Mouse (Mus musculus) lung, adult 2 months (tissue): ENCODE measurements around the gene Anapc15. TPM values are rescaled to one million over a fixed set of nuclear protein-coding genes. Genes with fewer than 3 reads are reported as not detected.
"Not testable (repeated sequence)": the region's sequence is repeated elsewhere in the genome, so short reads cannot be mapped to it uniquely, and the experiment has no call there.

Experiments
- DNase-seq: peaks from one replicate; pipeline ENCODE4 v3.0.0; 2022
- H3K4me1 ChIP-seq: fragments of 200-500 bp; 2 replicates; pipeline ENCODE4 v1.6.1; 2011; ENCODE audit warnings: low read length; ENCODE audit not compliant: control insufficient read depth, insufficient read depth
- H3K4me3 ChIP-seq: fragments of 200-500 bp; replicated peaks from 2 replicates; pipeline ENCODE3; 2011; ENCODE audit warnings: low read depth, mild to moderate bottlenecking, control low read depth, low read length; ENCODE audit errors: extremely low read depth
- CTCF ChIP-seq: fragments of 200-500 bp; IDR thresholded peaks from 2 replicates; pipeline ENCODE4 v1.5.1; 2011; ENCODE audit warnings: mild to moderate bottlenecking, low read length, control low read depth; ENCODE audit not compliant: insufficient read depth
- POLR2A ChIP-seq: fragments of 200-500 bp; IDR thresholded peaks from 2 replicates; pipeline ENCODE4 v1.6.1; 2011; ENCODE audit warnings: low read depth, mild to moderate bottlenecking, control low read depth, low read length, borderline replicate concordance; ENCODE audit errors: extremely low read depth
- WGBS: fragments of 180-500 bp; shearing (Covaris S2); methylation state at CpG from one replicate; pipeline ENCODE4 v1.1.7; 2018; 5-methylcytosine and 5-hydroxymethylcytosine counted together
- polyA plus RNA-seq: library from polyadenylated mRNA; depleted of rRNA; stranded (reverse); fragments of >200 nt; gene quantifications from 2 replicates; pipeline ENCODE4 v1.2.3, GENCODE M21; 2012; rRNA removed

Gene Anapc15
- polyA plus RNA-seq, 1 experiment, result 36.2 TPM

- H3K4me1 ChIP-seq, result no peaks in the 10 kb centered on the region; the same call in 1 of the 2 replicates
- DNase-seq, result no peak
- H3K4me3 ChIP-seq, result no peak overlapping the region
- WGBS, result 94% methylated on average over 4 of the region's 4 CpGs
- TF ChIP-seq CTCF (no peak), POLR2A (no peak)
Observed at GRCm38 (mm10) chr7:101937569-101937968, 74.1 kb downstream of the Anapc15 start.

DNA sequence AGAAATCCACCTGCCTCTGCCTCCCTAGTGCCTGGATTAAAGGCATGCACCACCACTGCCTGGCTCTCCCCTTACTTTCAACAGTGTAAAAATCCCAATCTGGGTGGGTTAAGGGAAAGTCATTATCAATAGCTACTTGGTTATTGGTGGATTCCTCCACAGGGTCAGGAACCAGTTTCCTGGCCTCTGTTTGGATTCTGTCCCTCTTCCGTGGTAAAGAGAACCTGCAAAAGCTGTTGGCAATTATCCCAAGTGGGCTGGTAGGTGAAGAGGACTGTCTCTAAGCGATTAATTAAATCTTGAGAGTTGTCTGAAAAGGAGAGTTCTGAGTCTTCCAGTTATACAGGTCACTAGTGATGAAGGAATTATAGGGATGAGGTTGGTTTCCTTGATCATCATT, 74.8 kb downstream of the Anapc15 start:
- DNase-seq, result no peak
- Histone ChIP-seq H3K4me1 (no peaks in the 10 kb centered on the region; the same call in 1 of the 2 replicates), H3K4me3 (no peak overlapping the region)
- WGBS, result 54% methylated on average over 2 of the region's 2 CpGs
- no peak for TF ChIP-seq POLR2A
- no peak for TF ChIP-seq CTCF

DNA sequence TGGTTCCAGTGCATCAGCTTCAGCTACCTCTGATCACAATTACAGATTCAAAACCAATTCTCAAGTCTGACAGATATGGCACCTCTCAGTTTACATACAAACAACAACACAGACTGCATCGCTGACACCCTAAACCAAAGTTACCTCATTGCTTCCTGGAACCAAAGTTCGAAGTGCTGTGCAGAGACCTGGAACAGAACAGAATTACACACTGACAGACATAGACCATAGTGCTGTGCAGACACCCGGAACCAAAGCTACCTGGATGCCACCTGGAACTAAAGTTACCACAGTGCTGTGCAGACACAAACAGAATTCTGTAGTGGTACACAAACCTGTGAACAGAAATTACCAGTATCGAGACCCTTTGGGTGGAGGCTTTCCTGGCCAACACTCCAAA, 76.2 kb downstream of the Anapc15 start:
- no peaks in the 10 kb centered on the region; the same call in 1 of the 2 replicates for H3K4me1 ChIP-seq
- no peak overlapping the region for H3K4me3 ChIP-seq
- no peak for DNase-seq
- TF ChIP-seq CTCF, result no peak
- 91% methylated on average over 4 of the region's 4 CpGs for WGBS

GRCm38 (mm10) chr7:101949008-101949407, 85.5 kb downstream of the Anapc15 start:
- not testable (repeated sequence) for H3K4me3 ChIP-seq, H3K4me1 ChIP-seq, DNase-seq
- 89% methylated on average over 5 of the region's 5 CpGs for WGBS

Other genes starting within 250 kb of the Anapc15 start
- gene Clpb, start 200.1 kb upstream of the Anapc15 start, polyA plus RNA-seq, result 11.9 and 15.5 TPM in 2 replicates
- not detected in 2 replicates for gene Phox2a, start 45.4 kb upstream of the Anapc15 start, polyA plus RNA-seq
- gene Inppl1, start 25.5 kb upstream of the Anapc15 start, polyA plus RNA-seq, result 84.3 TPM in 2 replicates
- gene Folr2, start 6.5 kb upstream of the Anapc15 start, polyA plus RNA-seq, result 11.8 and 12.6 TPM in 2 replicates
- 0.67 and 1.2 TPM in 2 replicates for gene Folr1, start 7.1 kb downstream of the Anapc15 start, polyA plus RNA-seq
- gene Lamtor1, start 42.2 kb downstream of the Anapc15 start, polyA plus RNA-seq, result 171 and 205 TPM in 2 replicates
- gene Tomt, start 42.6 kb downstream of the Anapc15 start, polyA plus RNA-seq, result 0.06 TPM in 1 of 2 replicates, not detected in the other
- gene Lrrc51, start 70.2 kb downstream of the Anapc15 start, polyA plus RNA-seq, result 28.9 and 36.5 TPM in 2 replicates
- 80.1 and 93.4 TPM in 2 replicates for gene Numa1, start 70.4 kb downstream of the Anapc15 start, polyA plus RNA-seq
- 11.4 and 12.0 TPM in 2 replicates for gene Il18bp, start 155.0 kb downstream of the Anapc15 start, polyA plus RNA-seq
- gene Rnf121, start 201.8 kb downstream of the Anapc15 start, polyA plus RNA-seq, result 20.5 and 31.9 TPM in 2 replicates
- 14.8 and 18.9 TPM in 2 replicates for gene Xndc1, start 201.8 kb downstream of the Anapc15 start, polyA plus RNA-seq
- gene Xntrpc, start 202.0 kb downstream of the Anapc15 start, polyA plus RNA-seq, result 3.0 and 3.5 TPM in 2 replicates
- not detected in 2 replicates for gene Trpc2, start 219.4 kb downstream of the Anapc15 start, polyA plus RNA-seq
- 7.3 and 15.7 TPM in 2 replicates for gene Art1, start 238.0 kb downstream of the Anapc15 start, polyA plus RNA-seq
- gene Art5, start 245.8 kb downstream of the Anapc15 start, polyA plus RNA-seq, result 0.27 and 1.2 TPM in 2 replicates